Mouse (Mus musculus): ENCODE data around the gene Fbxl16. TPM values are rescaled to one million over a fixed set of nuclear protein-coding genes. Genes with fewer than 3 reads are reported as not detected.

Gene Fbxl16
- total and polyA plus RNA-seq, 3 experiments: not detected

DNA sequence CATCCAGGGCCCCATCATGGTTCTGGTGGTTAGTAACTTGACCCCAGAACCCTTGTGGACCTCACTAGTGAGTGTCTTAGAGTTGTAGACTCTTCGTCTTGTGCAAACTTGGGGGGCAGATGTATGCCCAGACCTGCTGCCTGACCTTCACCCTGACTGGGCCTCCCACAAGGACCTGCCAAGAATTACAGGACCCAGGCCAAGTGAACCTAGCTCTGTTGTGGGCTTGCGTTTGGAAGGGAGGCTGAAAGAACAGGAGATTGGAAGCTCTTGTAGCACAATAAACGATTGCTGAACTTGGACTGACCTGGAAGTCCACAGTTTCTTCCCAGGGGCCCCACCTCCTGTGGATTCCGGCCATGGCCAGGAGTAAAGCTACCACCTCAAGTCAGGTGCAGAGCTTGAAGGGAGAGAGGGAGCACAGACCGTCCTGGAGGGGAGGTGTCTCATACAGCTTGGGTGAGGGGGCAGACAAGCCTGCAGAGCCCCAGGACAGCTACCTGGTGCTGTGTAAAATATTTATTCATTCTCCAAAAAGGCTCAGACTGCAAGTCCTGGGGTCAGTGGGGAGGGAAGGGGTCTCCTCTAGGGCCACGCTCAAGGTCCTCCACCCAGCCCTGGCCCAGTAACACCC is 25.2 kb downstream of the Fbxl16 start:
- H3K9me3 ChIP-seq (replicated peaks; ENCODE audit: low read length): no peaks in the 10 kb centered on the region
- no peaks in the 10 kb centered on the region for H3K27me3 ChIP-seq (replicated peaks)
- TF ChIP-seq JUND (conservative IDR thresholded peaks at IDR 0.05; ENCODE audit: low read depth, low read length) (no peak), TBP (conservative IDR thresholded peaks at IDR 0.05; ENCODE audit: low read depth, low read length) (no peak), ETS1 (conservative IDR thresholded peaks at IDR 0.05; ENCODE audit: low read depth, low read length) (no peak), BHLHE40 (IDR thresholded peaks at IDR 0.05; ENCODE audit: low read depth, low read length) (no peak), JUN (IDR thresholded peaks at IDR 0.05; ENCODE audit: insufficient read depth, low read depth, low read length) (no peak), CHD1 (IDR thresholded peaks at IDR 0.05; ENCODE audit: low read depth, low read length) (no peak), MAFK (IDR thresholded peaks at IDR 0.05; ENCODE audit: insufficient replicate concordance, low read length) (no peak), ZNF384 (IDR thresholded peaks at IDR 0.05; ENCODE audit: low read depth, low read length) (no peak), RAD21 (IDR thresholded peaks at IDR 0.05; ENCODE audit: low read depth, low read length) (no peak), ZC3H11A (IDR thresholded peaks at IDR 0.05; ENCODE audit: low read depth, low read length) (no peak), IRF4 (IDR thresholded peaks at IDR 0.05; ENCODE audit: low read depth, low read length) (no peak), E2F4 (IDR thresholded peaks at IDR 0.05; ENCODE audit: insufficient replicate concordance, low read depth, low read length) (no peak), MXI1 (IDR thresholded peaks at IDR 0.05; ENCODE audit: low read depth, low read length) (no peak), MYC (IDR thresholded peaks at IDR 0.05; ENCODE audit: low read depth, low read length) (no peak), UBTF (IDR thresholded peaks at IDR 0.05; ENCODE audit: low read depth, low read length) (no peak), SMC3 (IDR thresholded peaks at IDR 0.05; ENCODE audit: low read depth, low read length) (no peak), ELF1 (IDR thresholded peaks at IDR 0.05; ENCODE audit: low read depth, low read length) (no peak), MAZ (IDR thresholded peaks at IDR 0.05; ENCODE audit: low read depth, low read length) (no peak), MAX (IDR thresholded peaks at IDR 0.05; ENCODE audit: low read length) (no peak)
- H3K4me3 ChIP-seq (replicated peaks in 1 of 3; ENCODE audit: low read depth in 2 of 3, low read length in 2 of 3, poor library complexity in 1 of 3): peak overlapping the region; percentile 69 to 81 (median 71)
- peak overlapping the region; percentile 33 for H3K4me2 ChIP-seq (ENCODE audit: insufficient read depth, low read depth, poor library complexity, severe bottlenecking)
- H3K9ac ChIP-seq (ENCODE audit: insufficient read depth, low read depth): peak overlapping the region; percentile 84; the same call in 1 of the 2 replicates
- peaks cover 16 to 40% of the 10 kb centered on the region in 2 experiments for H3K4me1 ChIP-seq (ENCODE audit: control insufficient read depth in 1 of 2, insufficient read depth in 2 of 2)
- DNase-seq (ENCODE audit: extremely low read depth): no peak
- H3K79me2 ChIP-seq (replicated peaks; ENCODE audit: control insufficient read depth, extremely low read depth, insufficient read depth, poor library complexity, severe bottlenecking): peaks cover 14% of the 10 kb centered on the region
- dilution Hi-C loops (cut with MboI; ENCODE audit: extremely low pct_ligation_motif_present, extremely low pct_unique_long_range_greater_than_20kb, low sequenced_read_pairs) (no loop called here), in situ Hi-C loops (cut with MboI; ENCODE audit: low pct_ligation_motif_present, low pct_unique_long_range_greater_than_20kb, low sequenced_read_pairs) (no loop called here)
- no peak overlapping the region for H3K27ac ChIP-seq (ENCODE audit: insufficient read depth, low read depth)
- peaks cover 56 to 76% of the 10 kb centered on the region in 2 experiments for H3K36me3 ChIP-seq (replicated peaks in 1 of 2; ENCODE audit: control insufficient read depth in 1 of 2, insufficient read depth in 1 of 2, low read length in 1 of 2)

GRCm38 (mm10) chr17:25834595-25835222 is 25.8 kb downstream of the Fbxl16 start:
- H3K4me3 ChIP-seq (replicated peaks in 1 of 3; ENCODE audit: low read depth in 2 of 3, low read length in 2 of 3, poor library complexity in 1 of 3): no peak overlapping the region
- no peak for DNase-seq (ENCODE audit: extremely low read depth)
- H3K4me1 ChIP-seq (ENCODE audit: control insufficient read depth in 1 of 2, insufficient read depth in 2 of 2): peaks cover 16 to 37% of the 10 kb centered on the region in 2 experiments
- H3K9me3 ChIP-seq (replicated peaks; ENCODE audit: low read length): no peaks in the 10 kb centered on the region
- H3K79me2 ChIP-seq (replicated peaks; ENCODE audit: control insufficient read depth, extremely low read depth, insufficient read depth, poor library complexity, severe bottlenecking): peaks cover 14% of the 10 kb centered on the region
- H3K36me3 ChIP-seq (replicated peaks in 1 of 2; ENCODE audit: control insufficient read depth in 1 of 2, insufficient read depth in 1 of 2, low read length in 1 of 2): peaks cover 62 to 76% of the 10 kb centered on the region in 2 experiments
- H3K4me2 ChIP-seq (ENCODE audit: insufficient read depth, low read depth, poor library complexity, severe bottlenecking): 0 out of 2 replicates have a peak overlapping the region, but pooled peaks have one; percentile 33
- TF ChIP-seq RAD21 (IDR thresholded peaks at IDR 0.05; ENCODE audit: low read depth, low read length) (no peak), ZKSCAN1 (IDR thresholded peaks at IDR 0.05; ENCODE audit: borderline replicate concordance, low read depth, low read length) (no peak), E2F4 (IDR thresholded peaks at IDR 0.05; ENCODE audit: insufficient replicate concordance, low read depth, low read length) (no peak), PAX5 (IDR thresholded peaks at IDR 0.05; ENCODE audit: low read length) (no peak), ZMIZ1 (IDR thresholded peaks at IDR 0.05; ENCODE audit: low read depth, low read length) (no peak), MAFK (IDR thresholded peaks at IDR 0.05; ENCODE audit: insufficient replicate concordance, low read length) (no peak), IRF4 (IDR thresholded peaks at IDR 0.05; ENCODE audit: low read depth, low read length) (no peak), POLR2A (IDR thresholded peaks at IDR 0.05; ENCODE audit: low read depth, low read length) (no peak), ELF1 (IDR thresholded peaks at IDR 0.05; ENCODE audit: low read depth, low read length) (no peak), SIN3A (IDR thresholded peaks at IDR 0.05; ENCODE audit: low read length) (no peak), USF1 (IDR thresholded peaks at IDR 0.05; ENCODE audit: low read depth, low read length) (no peak), ETS1 (conservative IDR thresholded peaks at IDR 0.05; ENCODE audit: low read depth, low read length) (no peak), MAX (IDR thresholded peaks at IDR 0.05; ENCODE audit: low read length) (no peak)
- dilution Hi-C loops (cut with MboI; ENCODE audit: extremely low pct_ligation_motif_present, extremely low pct_unique_long_range_greater_than_20kb, low sequenced_read_pairs) (no loop called here), in situ Hi-C loops (cut with MboI; ENCODE audit: low pct_ligation_motif_present, low pct_unique_long_range_greater_than_20kb, low sequenced_read_pairs) (no loop called here)
- no peaks in the 10 kb centered on the region for H3K27me3 ChIP-seq (replicated peaks)
- H3K9ac ChIP-seq (ENCODE audit: insufficient read depth, low read depth): no peak overlapping the region
- no peak overlapping the region for H3K27ac ChIP-seq (ENCODE audit: insufficient read depth, low read depth)

Data from CH12.LX (cell line).